Mouse (Mus musculus): ENCODE data around the gene Gpld1. TPM values are rescaled to one million over a fixed set of nuclear protein-coding genes. Genes with fewer than 3 reads are reported as not detected.
"Not testable (repeated sequence)": the region's sequence is repeated elsewhere in the genome, so short reads cannot be mapped to it uniquely, and the experiment has no call there.

Gene Gpld1
- polyA plus RNA-seq, 1 experiment: 0.04 TPM

DNA sequence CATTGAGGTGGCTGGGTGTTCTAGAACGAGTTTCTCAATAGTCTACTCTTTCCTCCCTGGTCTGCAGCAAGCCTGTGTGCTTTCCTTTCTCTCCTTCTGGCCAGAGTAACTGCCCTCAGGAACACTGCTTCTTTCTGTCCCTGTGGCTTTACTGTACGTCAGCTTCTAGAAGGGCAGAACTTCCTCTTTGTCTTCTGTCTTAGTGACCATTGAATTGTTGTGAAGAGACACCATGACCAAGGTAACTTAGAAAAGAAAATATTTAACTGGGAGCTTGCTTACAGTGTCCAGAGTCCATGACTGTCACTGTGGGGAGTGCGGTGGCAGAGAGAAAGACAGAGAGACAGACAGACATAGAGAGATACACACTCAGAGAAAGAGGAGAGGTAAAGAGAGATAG lies 17.1 kb downstream of the Gpld1 start:
- H3K79me2 ChIP-seq (ENCODE audit: control insufficient read depth, insufficient read depth): no peaks in the 10 kb centered on the region
- no peaks in the 10 kb centered on the region for H3K36me3 ChIP-seq (ENCODE audit: control insufficient read depth, insufficient read depth)
- no peaks in the 10 kb centered on the region for H3K27me3 ChIP-seq (ENCODE audit: control insufficient read depth, insufficient read depth, insufficient read length)
- H3K4me2 ChIP-seq (ENCODE audit: low read depth): no peak overlapping the region
- no peak for TF ChIP-seq SRF (IDR thresholded peaks at IDR 0.05; ENCODE audit: control insufficient read depth, insufficient read length, low read depth)
- TF ChIP-seq POLR2A (IDR thresholded peaks at IDR 0.05; ENCODE audit: insufficient read length, low read depth): no peak
- no peak for TF ChIP-seq TCF12 (IDR thresholded peaks at IDR 0.05; ENCODE audit: insufficient read depth, poor library complexity, severe bottlenecking)
- TF ChIP-seq REST (IDR thresholded peaks at IDR 0.05; ENCODE audit: insufficient read depth, insufficient read length): no peak
- no peak for TF ChIP-seq E2F4 (IDR thresholded peaks at IDR 0.05; ENCODE audit: insufficient read depth)
- no peak for TF ChIP-seq USF1 (IDR thresholded peaks at IDR 0.05; ENCODE audit: low read depth)
- TF ChIP-seq POLR2AphosphoS2 (IDR thresholded peaks at IDR 0.05; ENCODE audit: insufficient read length, low read depth): no peak
- TF ChIP-seq MYOG (IDR thresholded peaks at IDR 0.05; ENCODE audit: control insufficient read depth in 1 of 3, insufficient read depth in 1 of 3, insufficient read length in 2 of 3, low read depth in 2 of 3): no peak
- TF ChIP-seq TCF3 (IDR thresholded peaks at IDR 0.05; ENCODE audit: insufficient read length, low read depth): no peak
- no peak for TF ChIP-seq CEBPB (IDR thresholded peaks at IDR 0.05; ENCODE audit: insufficient read depth, poor library complexity, severe bottlenecking)
- no peak for TF ChIP-seq MYOD1 (IDR thresholded peaks at IDR 0.05; ENCODE audit: control insufficient read depth in 1 of 3, insufficient read length in 2 of 3, low read depth in 2 of 3)
- TF ChIP-seq MAX (IDR thresholded peaks at IDR 0.05; ENCODE audit: low read depth): no peak
- no peak overlapping the region for H3ac ChIP-seq (ENCODE audit: control insufficient read depth, insufficient read length)
- no peak overlapping the region for H3K4me3 ChIP-seq

- Histone ChIP-seq H3ac (ENCODE audit: control insufficient read depth, insufficient read length) (no peak overlapping the region), H3K4me2 (ENCODE audit: low read depth) (no peak overlapping the region), H3K27me3 (ENCODE audit: control insufficient read depth, insufficient read depth, insufficient read length) (no peaks in the 10 kb centered on the region), H3K4me3 (no peak overlapping the region), H3K79me2 (ENCODE audit: control insufficient read depth, insufficient read depth) (no peaks in the 10 kb centered on the region), H3K36me3 (ENCODE audit: control insufficient read depth, insufficient read depth) (no peaks in the 10 kb centered on the region)
- TF ChIP-seq TCF3 (IDR thresholded peaks at IDR 0.05; ENCODE audit: insufficient read length, low read depth) (no peak), TCF12 (IDR thresholded peaks at IDR 0.05; ENCODE audit: insufficient read depth, poor library complexity, severe bottlenecking) (no peak), CEBPB (IDR thresholded peaks at IDR 0.05; ENCODE audit: insufficient read depth, poor library complexity, severe bottlenecking) (no peak), POLR2A (IDR thresholded peaks at IDR 0.05; ENCODE audit: insufficient read length, low read depth) (no peak), MAX (IDR thresholded peaks at IDR 0.05; ENCODE audit: low read depth) (no peak), SRF (IDR thresholded peaks at IDR 0.05; ENCODE audit: control insufficient read depth, insufficient read length, low read depth) (no peak), REST (IDR thresholded peaks at IDR 0.05; ENCODE audit: insufficient read depth, insufficient read length) (no peak), E2F4 (IDR thresholded peaks at IDR 0.05; ENCODE audit: insufficient read depth) (no peak)
Observed at GRCm38 (mm10) chr13:24962119-24962518, 19.2 kb downstream of the Gpld1 start.

GRCm38 (mm10) chr13:24965130-24965845 lies 22.3 kb downstream of the Gpld1 start:
- H3K79me2 ChIP-seq (ENCODE audit: control insufficient read depth, insufficient read depth): no peaks in the 10 kb centered on the region
- H3K4me3 ChIP-seq: no peak overlapping the region
- TF ChIP-seq REST (IDR thresholded peaks at IDR 0.05; ENCODE audit: insufficient read depth, insufficient read length) (no peak), TCF3 (IDR thresholded peaks at IDR 0.05; ENCODE audit: insufficient read length, low read depth) (no peak), SRF (IDR thresholded peaks at IDR 0.05; ENCODE audit: control insufficient read depth, insufficient read length, low read depth) (no peak), CEBPB (IDR thresholded peaks at IDR 0.05; ENCODE audit: insufficient read depth, poor library complexity, severe bottlenecking) (no peak), USF1 (IDR thresholded peaks at IDR 0.05; ENCODE audit: low read depth) (no peak), TCF12 (IDR thresholded peaks at IDR 0.05; ENCODE audit: insufficient read depth, poor library complexity, severe bottlenecking) (no peak), POLR2A (IDR thresholded peaks at IDR 0.05; ENCODE audit: insufficient read length, low read depth) (no peak), MYOD1 (IDR thresholded peaks at IDR 0.05; ENCODE audit: control insufficient read depth in 1 of 3, insufficient read length in 2 of 3, low read depth in 2 of 3) (no peak), E2F4 (IDR thresholded peaks at IDR 0.05; ENCODE audit: insufficient read depth) (no peak), MYOG (IDR thresholded peaks at IDR 0.05; ENCODE audit: control insufficient read depth in 1 of 3, insufficient read depth in 1 of 3, insufficient read length in 2 of 3, low read depth in 2 of 3) (no peak), POLR2AphosphoS2 (IDR thresholded peaks at IDR 0.05; ENCODE audit: insufficient read length, low read depth) (no peak), MAX (IDR thresholded peaks at IDR 0.05; ENCODE audit: low read depth) (no peak)
- peak overlapping the region; percentile 59 for H3K4me2 ChIP-seq (ENCODE audit: low read depth)
- no peaks in the 10 kb centered on the region for H3K27me3 ChIP-seq (ENCODE audit: control insufficient read depth, insufficient read depth, insufficient read length)
- no peak overlapping the region for H3ac ChIP-seq (ENCODE audit: control insufficient read depth, insufficient read length)
- no peaks in the 10 kb centered on the region for H3K36me3 ChIP-seq (ENCODE audit: control insufficient read depth, insufficient read depth)

DNA sequence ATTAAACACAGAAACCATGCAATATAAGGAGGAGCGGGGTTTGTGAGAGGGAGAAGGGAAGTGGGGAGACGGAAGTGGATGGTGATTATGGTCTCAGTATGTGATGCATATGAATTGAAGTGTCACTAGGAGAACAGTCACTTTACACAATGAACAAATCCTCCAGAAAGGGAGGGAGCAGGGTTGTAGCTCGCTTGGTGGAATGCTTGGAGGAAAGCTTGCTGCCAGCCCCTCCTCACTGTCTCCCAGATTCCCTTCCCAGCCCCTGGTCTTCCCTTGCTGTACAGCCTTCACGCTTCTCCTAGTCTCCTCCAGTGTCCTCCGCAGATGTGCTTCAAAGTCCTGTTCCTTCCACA lies 22.9 kb downstream of the Gpld1 start:
- H3ac ChIP-seq (ENCODE audit: control insufficient read depth, insufficient read length): no peak overlapping the region
- no peaks in the 10 kb centered on the region for H3K79me2 ChIP-seq (ENCODE audit: control insufficient read depth, insufficient read depth)
- no peaks in the 10 kb centered on the region for H3K27me3 ChIP-seq (ENCODE audit: control insufficient read depth, insufficient read depth, insufficient read length)
- no peak overlapping the region for H3K4me3 ChIP-seq
- TF ChIP-seq REST (IDR thresholded peaks at IDR 0.05; ENCODE audit: insufficient read depth, insufficient read length) (no peak), POLR2A (IDR thresholded peaks at IDR 0.05; ENCODE audit: insufficient read length, low read depth) (no peak), TCF12 (IDR thresholded peaks at IDR 0.05; ENCODE audit: insufficient read depth, poor library complexity, severe bottlenecking) (no peak), MYOD1 (IDR thresholded peaks at IDR 0.05; ENCODE audit: control insufficient read depth in 1 of 3, insufficient read length in 2 of 3, low read depth in 2 of 3) (no peak), SRF (IDR thresholded peaks at IDR 0.05; ENCODE audit: control insufficient read depth, insufficient read length, low read depth) (no peak), POLR2AphosphoS2 (IDR thresholded peaks at IDR 0.05; ENCODE audit: insufficient read length, low read depth) (no peak), E2F4 (IDR thresholded peaks at IDR 0.05; ENCODE audit: insufficient read depth) (no peak)
- peak overlapping the region; percentile 59 for H3K4me2 ChIP-seq (ENCODE audit: low read depth)
- no peaks in the 10 kb centered on the region for H3K36me3 ChIP-seq (ENCODE audit: control insufficient read depth, insufficient read depth)

DNA sequence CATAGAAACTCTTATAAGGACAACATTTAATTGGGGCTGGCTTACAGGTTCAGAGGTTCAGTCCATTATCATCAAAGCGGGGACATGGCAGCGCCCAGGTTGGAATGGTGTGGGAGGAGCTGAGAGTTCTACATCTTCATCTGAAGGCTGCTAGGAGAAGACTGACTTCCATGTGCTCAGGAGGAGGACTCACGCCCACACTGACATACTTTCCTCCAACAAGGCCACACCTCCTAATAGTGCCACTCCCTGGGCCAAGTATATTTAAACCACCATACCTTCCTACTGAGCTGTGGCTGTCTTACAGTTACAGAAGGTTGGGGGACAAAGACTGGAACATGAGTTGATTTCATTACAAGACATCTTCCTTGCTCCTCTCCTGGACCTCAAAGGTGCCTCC lies 28.8 kb downstream of the Gpld1 start:
- not testable (repeated sequence) for H3ac ChIP-seq (ENCODE audit: control insufficient read depth, insufficient read length); H3K79me2 ChIP-seq (ENCODE audit: control insufficient read depth, insufficient read depth); H3K4me2 ChIP-seq (ENCODE audit: low read depth); H3K36me3 ChIP-seq (ENCODE audit: control insufficient read depth, insufficient read depth); H3K4me3 ChIP-seq; H3K27me3 ChIP-seq (ENCODE audit: control insufficient read depth, insufficient read depth, insufficient read length)
